ENCODE assay signal across 14 mouse cellular contexts in the genomic region with DNA sequence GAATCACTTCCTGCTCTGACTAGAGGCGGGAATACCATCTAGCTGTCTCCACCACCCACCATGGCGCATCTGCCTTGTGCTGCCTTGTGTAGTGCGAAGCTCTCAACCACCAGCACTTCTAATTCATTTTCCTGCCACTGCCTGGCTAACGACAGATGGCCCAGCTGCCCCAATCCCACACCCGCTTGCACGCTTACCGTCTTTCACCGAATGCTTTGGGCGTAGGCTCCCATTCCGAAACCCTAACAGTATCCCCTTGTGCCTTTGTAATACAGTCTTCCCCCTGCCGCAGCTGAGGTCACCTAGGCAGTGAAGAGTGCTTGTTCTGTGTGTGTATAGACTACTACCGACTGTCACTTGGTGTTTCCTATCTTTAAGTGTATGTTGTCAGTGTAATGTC.
"Had no signal": no experiment of that assay in that cellular context is flagged by ENCODE, and none has a peak within 500 bp of the region (broad histone marks: within the 10 kb centered on the region; RNA-seq: fewer than 3 reads in every experiment).

No protein-coding gene starts in this region.

- DNase-seq: kidney, postnatal 10 days; kidney, postnatal 4 days; liver; liver, embryonic 13.5 days; liver, postnatal 0 days; lung, postnatal 14 days; right cerebral cortex, postnatal 14 days; thymus, postnatal 36 days had no signal

- H3K9me3 ChIP-seq: limb, embryonic 12.5 days; liver, embryonic 13.5 days; lung, embryonic 15.5 days; midbrain, embryonic 13.5 days; stomach, embryonic 15.5 days had no signal

- H3K9ac ChIP-seq: limb, embryonic 12.5 days; liver, embryonic 13.5 days; liver, postnatal 0 days; lung, embryonic 15.5 days; midbrain, embryonic 13.5 days; stomach, embryonic 15.5 days had no signal

- ATAC-seq: liver, postnatal 0 days; midbrain, embryonic 13.5 days had no signal

- H3K4me1 ChIP-seq: limb, embryonic 12.5 days; liver, embryonic 13.5 days; lung, embryonic 15.5 days; midbrain, embryonic 13.5 days; stomach, embryonic 15.5 days had no signal

- H3K4me2 ChIP-seq: limb, embryonic 12.5 days; liver, embryonic 13.5 days; lung, embryonic 15.5 days; midbrain, embryonic 13.5 days; stomach, embryonic 15.5 days had no signal

- H3K36me3 ChIP-seq: midbrain, embryonic 13.5 days had no signal

- H3K27me3 ChIP-seq: limb, embryonic 12.5 days; liver, embryonic 13.5 days; lung, embryonic 15.5 days; midbrain, embryonic 13.5 days; stomach, embryonic 15.5 days had no signal

- H3K27ac ChIP-seq: layer of hippocampus, adult 2 months; limb, embryonic 12.5 days; liver, embryonic 13.5 days; lung, embryonic 15.5 days; midbrain, embryonic 13.5 days; stomach, embryonic 15.5 days had no signal

- H3K4me3 ChIP-seq: layer of hippocampus, adult 2 months; limb, embryonic 12.5 days; liver, embryonic 13.5 days; lung, embryonic 15.5 days; midbrain, embryonic 13.5 days; myocyte; stomach, embryonic 15.5 days had no signal
